Mouse (Mus musculus) kidney, adult 2 months (tissue): ENCODE measurements around the gene Irak3.

Experiments used
- CTCF ChIP-seq: fragments of 200-500 bp; conservative IDR thresholded peaks from 2 replicates; pipeline ENCODE4 v1.5.1; 2011; ENCODE audit warnings: low read depth, mild to moderate bottlenecking, control low read depth, low read length, moderate library complexity, mixed read lengths; ENCODE audit not compliant: insufficient read depth, insufficient read length
- POLR2A ChIP-seq: fragments of 200-500 bp; IDR thresholded peaks from one replicate; pipeline ENCODE4 v1.6.1; 2011; ENCODE audit warnings: low read depth, low read length, control low read depth

GRCm38 (mm10) chr10:120231718-120232117 lies 29.8 kb upstream of the Irak3 start:
- TF ChIP-seq CTCF (peak; percentile 80), POLR2A (no peak)
